Mouse (Mus musculus) spleen, postnatal 4 days (tissue): ENCODE data around the gene Gm16442.
"Not testable (repeated sequence)": the region's sequence is repeated elsewhere in the genome, so short reads cannot be mapped to it uniquely, and the experiment has no call there.

Source experiments
- DNase-seq, 2 experiments: peaks; one replicate each; pipeline ENCODE4 v3.0.0; 2022; ENCODE audit warnings: low spot score in 2 of 2

The Gm16442 gene

GRCm38 (mm10) chr7:20122479-20122878, at the start of gene Gm16442:
TSS of gene Gm16442 (minus strand) at chr7:20122579.
- not testable (repeated sequence) for DNase-seq

DNA sequence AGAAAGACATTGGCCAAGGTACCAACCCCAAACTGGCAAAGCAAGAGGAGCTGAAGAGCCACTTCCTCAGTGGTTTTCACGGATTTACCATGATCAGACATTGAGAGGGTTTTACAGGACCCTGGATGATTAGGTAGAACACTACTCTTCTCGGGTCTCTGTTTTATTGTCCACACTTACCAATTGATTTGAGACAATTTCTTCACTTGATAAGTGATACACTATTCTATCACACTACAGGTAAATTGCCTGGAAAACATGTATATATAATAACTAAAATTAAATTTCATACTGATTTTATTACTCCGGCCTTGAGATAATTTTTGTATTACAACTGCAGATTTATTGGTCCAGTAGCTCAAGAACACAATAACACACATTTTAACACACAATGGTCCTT, 45.9 kb upstream of the Gm16442 start, which contains the start of gene Vmn1r94:
Gene Vmn1r94, minus strand, starts transcription at position 101 of the 400 bp plus-strand sequence.
- not testable (repeated sequence) for DNase-seq

DNA sequence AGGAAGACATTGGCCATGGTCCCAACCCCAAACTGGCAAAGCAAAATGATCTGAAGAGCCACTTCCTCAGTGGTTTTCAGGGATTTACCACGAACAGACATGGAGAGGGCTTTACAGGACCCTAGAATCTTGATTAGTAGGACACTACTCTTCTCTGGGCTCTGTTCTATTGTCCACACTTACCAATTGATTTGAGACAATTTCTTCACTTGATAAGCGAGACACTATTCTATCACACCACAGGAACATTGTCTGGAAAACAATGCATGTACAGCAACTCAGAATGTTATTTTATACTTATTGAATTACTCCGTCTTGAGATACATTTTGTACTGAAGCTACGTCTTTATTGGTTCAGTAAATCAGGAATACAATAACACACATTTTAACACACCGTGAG, 16.6 kb upstream of the Gm16442 start, which contains the start of gene Vmn1r93:
Gene Vmn1r93, minus strand, starts transcription at position 101 of the 400 bp plus-strand sequence.
- not testable (repeated sequence) for DNase-seq

DNA sequence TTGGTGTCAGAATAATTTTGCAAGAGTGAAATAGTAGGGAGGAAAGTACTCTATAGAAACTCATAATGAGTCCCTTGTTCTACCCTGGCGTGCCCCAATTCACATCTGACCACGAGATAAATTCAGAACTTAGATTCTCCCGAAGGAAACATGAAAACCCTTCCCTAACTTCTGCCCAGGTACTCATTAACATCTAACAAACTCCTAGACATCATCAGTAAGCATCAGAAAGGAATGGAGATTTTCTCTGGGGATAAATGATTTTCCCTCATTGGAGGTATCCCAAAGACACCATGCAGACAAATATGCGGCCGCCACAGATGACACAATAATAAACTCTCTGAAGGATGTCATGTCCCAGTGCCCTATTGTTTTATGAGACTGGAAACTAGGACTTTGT, 23.0 kb downstream of the Gm16442 start, which contains the start of gene Vmn1r91:
Gene Vmn1r91, plus strand, starts transcription at position 301 of the 400 bp plus-strand sequence.
- not testable (repeated sequence) for DNase-seq

GRCm38 (mm10) chr7:20078118-20078517, 44.3 kb downstream of the Gm16442 start:
- DNase-seq: not testable (repeated sequence)
